Mouse (Mus musculus): ENCODE measurements around the gene Nab2. TPM values are rescaled to one million over a fixed set of nuclear protein-coding genes. Genes with fewer than 3 reads are reported as not detected.

Nab2 gene
- total and polyA plus RNA-seq, 2 experiments from 2014 or later, result 1.1 to 4.1 TPM

DNA sequence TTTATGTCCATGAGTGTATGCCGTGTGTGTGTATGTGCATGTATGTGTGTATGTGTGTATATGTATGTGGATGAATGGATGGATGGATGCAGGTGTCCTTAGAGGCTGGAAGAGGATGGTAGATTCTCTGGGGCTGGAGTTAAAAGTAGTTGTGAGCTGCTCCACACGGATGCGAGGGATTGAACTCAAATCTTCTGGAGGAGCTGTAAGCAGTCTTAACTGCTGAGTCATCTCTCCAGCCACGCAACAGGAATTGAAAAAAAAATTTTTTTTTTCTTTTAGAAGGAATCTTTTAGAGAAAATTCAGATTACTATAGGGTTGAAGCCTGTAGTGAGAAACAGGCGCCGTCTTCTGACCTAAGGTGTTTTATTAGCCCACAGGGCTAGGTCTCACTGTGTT, 14.5 kb upstream of the Nab2 start:
- no peak overlapping the region for H3K27ac ChIP-seq
- no peaks in the 10 kb centered on the region; the same call in 1 of the 2 replicates for H3K4me1 ChIP-seq (ENCODE audit: insufficient read depth, low read length)
- no peaks in the 10 kb centered on the region for H3K9me3 ChIP-seq (ENCODE audit: low read length)
- H3K27me3 ChIP-seq (ENCODE audit: insufficient read depth, low read length), result no peaks in the 10 kb centered on the region
- 94% methylated on average over 6 of the region's 6 CpGs for WGBS
- DNase-seq (ENCODE audit: low spot score) (no peak), ATAC-seq (no peak)
- no peaks in the 10 kb centered on the region for H3K36me3 ChIP-seq (ENCODE audit: insufficient read depth, low read length)
- no peak overlapping the region for H3K4me3 ChIP-seq (ENCODE audit: low read length)
- TF ChIP-seq CTCF (IDR thresholded peaks at IDR 0.05; ENCODE audit: low read depth), result no peak
- H3K9ac ChIP-seq (replicated peaks; ENCODE audit: low read length), result no peak overlapping the region
- no peak overlapping the region for H3K4me2 ChIP-seq (ENCODE audit: low read depth, low read length)

DNA sequence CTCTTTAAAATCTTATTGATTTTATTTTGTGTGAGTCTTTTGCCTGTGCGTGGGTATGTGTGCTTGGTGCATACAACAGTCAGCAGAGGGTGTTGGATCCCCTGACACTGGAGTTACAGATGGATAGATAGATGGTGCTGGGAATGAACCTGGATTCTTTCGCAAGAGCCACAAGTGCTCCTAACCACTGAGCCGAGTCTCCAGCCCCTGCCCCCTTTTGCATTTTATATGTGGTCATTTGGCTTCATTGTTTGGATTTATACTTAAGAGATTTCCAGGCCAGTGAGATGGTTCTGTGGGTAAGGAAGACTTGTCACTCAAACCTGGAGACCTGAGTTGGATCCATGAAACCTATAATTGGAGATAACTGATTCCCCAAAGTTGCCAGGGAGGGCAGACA, 11.5 kb upstream of the Nab2 start:
- no peak for ATAC-seq
- 79% methylated on average over 3 of the region's 3 CpGs for WGBS

DNA sequence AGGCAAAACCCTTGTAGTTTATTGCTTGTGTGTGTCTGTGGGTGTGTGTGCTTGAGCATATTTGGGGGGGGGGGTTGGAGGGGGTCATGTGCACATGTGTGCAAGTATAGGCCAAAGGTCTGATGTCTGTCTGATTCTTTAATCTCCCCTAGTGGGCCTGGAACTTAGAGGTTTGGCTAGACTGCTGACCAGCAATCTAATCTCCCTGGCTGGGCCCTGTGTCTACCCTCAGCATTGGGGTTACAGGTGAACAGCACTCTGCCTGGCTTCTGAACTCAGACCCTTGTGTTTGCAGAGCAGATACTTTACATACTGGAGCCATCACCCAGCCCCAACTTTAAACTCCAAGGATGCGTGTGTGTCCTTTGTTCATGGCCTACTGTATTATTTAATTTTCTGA, 10.8 kb upstream of the Nab2 start:
- no peak overlapping the region for H3K4me3 ChIP-seq (ENCODE audit: low read length)
- no peak overlapping the region for H3K4me2 ChIP-seq (ENCODE audit: low read depth, low read length)
- 93% methylated on average over 1 of the region's 1 CpGs for WGBS
- no peaks in the 10 kb centered on the region for H3K36me3 ChIP-seq (ENCODE audit: insufficient read depth, low read length)
- no peak for TF ChIP-seq CTCF (IDR thresholded peaks at IDR 0.05; ENCODE audit: low read depth)
- ATAC-seq (no peak), DNase-seq (ENCODE audit: low spot score) (no peak)
- H3K27me3 ChIP-seq (ENCODE audit: insufficient read depth, low read length), result no peaks in the 10 kb centered on the region
- H3K9ac ChIP-seq (replicated peaks; ENCODE audit: low read length), result no peak overlapping the region
- H3K9me3 ChIP-seq (ENCODE audit: low read length), result no peaks in the 10 kb centered on the region
- no peaks in the 10 kb centered on the region; the same call in 1 of the 2 replicates for H3K4me1 ChIP-seq (ENCODE audit: insufficient read depth, low read length)
- H3K27ac ChIP-seq, result no peak overlapping the region

More for the DNA sequence above, 11.5 kb upstream of the Nab2 start:
- Histone ChIP-seq H3K27ac (no peak overlapping the region), H3K4me2 (ENCODE audit: low read depth, low read length) (no peak overlapping the region), H3K9me3 (ENCODE audit: low read length) (no peaks in the 10 kb centered on the region), H3K4me1 (ENCODE audit: insufficient read depth, low read length) (no peaks in the 10 kb centered on the region; the same call in 1 of the 2 replicates), H3K4me3 (ENCODE audit: low read length) (no peak overlapping the region), H3K9ac (replicated peaks; ENCODE audit: low read length) (no peak overlapping the region), H3K27me3 (ENCODE audit: insufficient read depth, low read length) (no peaks in the 10 kb centered on the region), H3K36me3 (ENCODE audit: insufficient read depth, low read length) (no peaks in the 10 kb centered on the region)
- no peak for DNase-seq (ENCODE audit: low spot score)
- TF ChIP-seq CTCF (IDR thresholded peaks at IDR 0.05; ENCODE audit: low read depth), result no peak

DNA sequence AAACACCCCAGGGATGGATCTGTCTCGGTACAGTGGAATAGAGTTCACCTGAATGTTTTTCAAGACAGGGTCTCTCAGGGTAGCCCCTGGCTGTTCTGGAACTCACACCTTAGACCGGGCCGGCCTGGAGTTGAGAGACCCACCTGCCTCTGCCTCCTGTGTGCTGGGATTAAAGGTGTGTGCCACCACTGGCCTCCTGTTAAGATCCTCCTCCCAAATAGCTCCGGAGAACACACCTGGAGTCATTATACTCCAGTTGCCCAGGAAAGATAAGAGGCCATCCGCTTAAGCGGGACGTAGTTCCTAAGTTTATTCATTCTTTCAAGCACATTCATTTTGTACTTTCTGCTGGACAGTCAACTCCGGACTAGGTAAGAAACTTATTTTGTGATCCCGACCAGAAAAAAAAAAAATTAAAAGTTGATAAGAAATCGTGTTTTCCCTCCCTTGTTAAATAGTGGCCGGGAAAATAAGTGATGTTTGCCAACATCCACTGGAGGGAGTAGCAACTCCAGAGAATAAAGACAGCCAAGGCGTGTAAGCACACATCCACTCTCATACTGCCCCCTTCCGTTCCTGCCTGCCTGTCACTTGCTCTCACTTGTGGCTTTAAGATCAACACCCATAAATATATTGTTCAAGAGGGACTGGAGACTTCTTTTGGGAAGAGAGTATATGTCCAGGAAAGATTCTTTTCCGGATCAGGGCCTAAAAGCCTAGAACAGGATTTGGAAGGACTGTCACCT, 9.4 kb upstream of the Nab2 start:
- peak; percentile 90 for DNase-seq (ENCODE audit: low spot score)
- H3K4me3 ChIP-seq (ENCODE audit: low read length), result peak overlapping the region; percentile 78
- 9% methylated on average over 14 of the region's 14 CpGs for WGBS

DNA sequence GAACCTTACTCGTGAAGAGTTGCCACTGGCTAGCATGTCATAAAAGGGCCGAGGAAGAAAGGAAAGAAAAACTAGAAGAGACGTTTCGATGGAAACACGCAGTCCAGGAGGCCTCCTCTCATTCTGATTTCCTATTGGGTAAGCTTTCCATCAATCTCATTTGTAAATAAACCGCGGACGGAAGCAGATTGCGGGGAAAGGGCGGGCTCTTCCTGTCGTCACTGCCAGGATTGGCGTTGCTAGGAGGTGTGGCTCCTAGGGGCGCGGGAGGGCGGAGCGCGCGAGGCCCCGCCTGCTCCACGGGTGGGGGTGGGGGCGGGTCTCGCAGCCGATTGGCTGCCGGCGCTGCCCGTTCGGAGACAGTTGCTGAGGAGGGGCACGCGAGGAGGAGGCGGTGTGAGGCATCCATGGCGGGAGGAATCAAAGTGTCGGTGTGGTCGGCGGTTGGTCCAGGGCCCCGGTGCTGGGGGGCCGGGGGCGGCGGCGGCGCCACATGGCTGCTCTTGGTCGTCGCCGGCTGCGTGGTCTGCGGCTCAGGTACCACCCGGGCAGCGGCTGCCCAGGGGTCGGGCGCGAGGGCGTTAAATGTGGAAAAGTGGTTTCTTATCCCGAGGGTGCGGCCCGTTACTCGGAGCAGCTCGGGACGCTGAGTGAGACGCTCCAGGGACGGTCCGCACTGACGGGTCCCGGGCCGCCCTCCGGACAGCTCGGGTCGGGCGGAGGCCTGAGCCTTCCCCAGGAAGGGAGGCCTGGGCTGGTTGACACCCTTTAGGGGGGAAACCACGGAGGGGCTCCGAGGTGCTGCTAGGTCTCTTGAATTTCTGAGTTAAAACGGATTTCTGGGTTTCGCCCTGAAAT, 8.6 kb upstream of the Nab2 start:
- Histone ChIP-seq H3K27me3 (ENCODE audit: insufficient read depth, low read length) (no peaks in the 10 kb centered on the region), H3K9ac (replicated peaks; ENCODE audit: low read length) (peak overlapping the region; percentile 67), H3K9me3 (ENCODE audit: low read length) (no peaks in the 10 kb centered on the region), H3K4me3 (ENCODE audit: low read length) (peak overlapping the region; percentile 78), H3K36me3 (ENCODE audit: insufficient read depth, low read length) (no peaks in the 10 kb centered on the region), H3K4me1 (ENCODE audit: insufficient read depth, low read length) (no peaks in the 10 kb centered on the region; the same call in 1 of the 2 replicates), H3K4me2 (ENCODE audit: low read depth, low read length) (peak overlapping the region; percentile 99), H3K27ac (peak overlapping the region; percentile 48; the same call in 1 of the 2 replicates)
- peak; percentile 99 for DNase-seq (ENCODE audit: low spot score)
- ATAC-seq, result peak; percentile 98
- no peak for TF ChIP-seq CTCF (IDR thresholded peaks at IDR 0.05; ENCODE audit: low read depth)
- under 1% methylated on average over 56 of the region's 71 CpGs for WGBS

More for the DNA sequence above, 9.4 kb upstream of the Nab2 start:
- TF ChIP-seq CTCF (IDR thresholded peaks at IDR 0.05; ENCODE audit: low read depth), result peak; percentile 92
- Histone ChIP-seq H3K27ac (no peak overlapping the region), H3K9me3 (ENCODE audit: low read length) (no peaks in the 10 kb centered on the region), H3K9ac (replicated peaks; ENCODE audit: low read length) (peak overlapping the region; percentile 67), H3K36me3 (ENCODE audit: insufficient read depth, low read length) (no peaks in the 10 kb centered on the region), H3K4me1 (ENCODE audit: insufficient read depth, low read length) (no peaks in the 10 kb centered on the region; the same call in 1 of the 2 replicates), H3K4me2 (ENCODE audit: low read depth, low read length) (peak overlapping the region; percentile 99), H3K27me3 (ENCODE audit: insufficient read depth, low read length) (no peaks in the 10 kb centered on the region)
- ATAC-seq, result no peak; the same call in 1 of the 2 replicates

DNA sequence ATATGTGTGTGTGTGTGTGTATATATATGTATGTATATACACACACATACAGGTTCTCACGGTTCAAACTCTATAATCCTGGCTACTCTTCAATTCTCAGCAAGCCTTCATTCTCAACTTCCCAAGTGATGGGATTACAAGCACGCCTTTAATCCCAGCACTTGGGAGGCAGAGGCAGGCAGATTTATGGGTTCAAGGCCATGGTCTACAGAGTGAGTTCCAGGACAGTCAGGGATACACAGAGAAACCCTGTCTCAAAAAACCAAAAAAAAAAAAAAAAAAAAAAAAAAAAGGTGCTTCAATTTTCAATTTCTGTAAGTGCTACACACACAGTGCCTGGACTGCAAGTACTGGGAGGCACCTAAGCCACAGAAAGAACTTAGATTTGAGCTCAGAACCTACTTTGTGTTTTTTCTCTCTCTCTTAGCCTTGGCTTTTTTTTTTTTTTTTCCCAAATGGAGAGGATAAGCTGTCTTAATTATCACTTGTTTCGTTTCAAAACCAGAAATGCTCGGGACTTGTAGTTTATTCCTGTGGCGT, 7.6 kb upstream of the Nab2 start:
- WGBS, result 49% methylated on average over 5 of the region's 5 CpGs
- H3K4me3 ChIP-seq (ENCODE audit: low read length), result peak overlapping the region; percentile 78
- H3K27ac ChIP-seq, result 0 out of 2 replicates have a peak overlapping the region, but pooled peaks have one; percentile 48
- no peaks in the 10 kb centered on the region for H3K9me3 ChIP-seq (ENCODE audit: low read length)
- H3K9ac ChIP-seq (replicated peaks; ENCODE audit: low read length), result peak overlapping the region; percentile 35
- H3K4me2 ChIP-seq (ENCODE audit: low read depth, low read length), result peak overlapping the region; percentile 99
- no peak for TF ChIP-seq CTCF (IDR thresholded peaks at IDR 0.05; ENCODE audit: low read depth)
- no peaks in the 10 kb centered on the region for H3K36me3 ChIP-seq (ENCODE audit: insufficient read depth, low read length)
- no peaks in the 10 kb centered on the region for H3K27me3 ChIP-seq (ENCODE audit: insufficient read depth, low read length)
- no peak for ATAC-seq
- H3K4me1 ChIP-seq (ENCODE audit: insufficient read depth, low read length), result no peaks in the 10 kb centered on the region; the same call in 1 of the 2 replicates
- no peak for DNase-seq (ENCODE audit: low spot score)
